Mouse (Mus musculus) hindbrain, postnatal 0 days (tissue): ENCODE results near the gene Mcrip1. TPM values are rescaled to one million over a fixed set of nuclear protein-coding genes. Genes with fewer than 3 reads are reported as not detected.

Source experiments
- ATAC-seq: fragments of 200-750 bp; cut with Nextera tagmentation; 2 replicates; pipeline ENCODE4 v1.8.0; 2017; ENCODE audit warnings: mild to moderate bottlenecking, moderate TSS enrichment, moderate library complexity
- DNase-seq: peaks from one replicate; pipeline ENCODE4 v3.0.0-alpha.2; 2015; ENCODE audit warnings: low spot score
- H3K27ac ChIP-seq: fragments of 300-500 bp; sonication (generic); 2 replicates; pipeline ENCODE4 v1.5.1; 2014; ENCODE audit warnings: mild to moderate bottlenecking
- H3K27me3 ChIP-seq: fragments of 300-500 bp; sonication (generic); 2 replicates; pipeline ENCODE4 v1.6.1; 2014; ENCODE audit warnings: low read length, mixed read lengths; ENCODE audit not compliant: insufficient read depth
- H3K36me3 ChIP-seq: fragments of 300-500 bp; sonication (generic); 2 replicates; pipeline ENCODE4 v1.6.1; 2014; ENCODE audit warnings: low read length, mixed read lengths; ENCODE audit not compliant: insufficient read depth
- H3K4me1 ChIP-seq: fragments of 300-500 bp; sonication (generic); 2 replicates; pipeline ENCODE4 v1.6.1; 2014; ENCODE audit warnings: antibody characterized with exemption, low read length, mixed read lengths; ENCODE audit not compliant: insufficient read depth
- H3K4me2 ChIP-seq: fragments of 300-500 bp; sonication (generic); 2 replicates; pipeline ENCODE4 v1.6.1; 2014; ENCODE audit warnings: low read depth, mild to moderate bottlenecking, low read length, moderate library complexity, mixed read lengths
- H3K4me3 ChIP-seq: fragments of 300-500 bp; sonication (generic); 2 replicates; pipeline ENCODE4 v1.5.1; 2014; ENCODE audit warnings: low read length
- H3K9ac ChIP-seq: fragments of 300-500 bp; sonication (generic); replicated peaks from 2 replicates; pipeline ENCODE4 v1.6.1; 2014; ENCODE audit warnings: mild to moderate bottlenecking, low read length, moderate library complexity, mixed read lengths
- H3K9me3 ChIP-seq: fragments of 300-500 bp; sonication (generic); 2 replicates; pipeline ENCODE4 v1.6.1; 2016; ENCODE audit warnings: low read length, mixed read lengths
- CTCF ChIP-seq: IDR thresholded peaks from 2 replicates; pipeline ENCODE4 v1.5.1; 2016; ENCODE audit warnings: antibody characterized with exemption, control low read depth, low read depth
- WGBS: fragments of 180-500 bp; shearing (Covaris S2); extraction: QIAGEN DNeasy Blood & Tissue Kit; methylation state at CpG from one replicate; pipeline ENCODE4 v1.1.7; 2014; 5-methylcytosine and 5-hydroxymethylcytosine counted together
- polyA plus RNA-seq: library from polyadenylated mRNA; unstranded; fragments of >200 nt; fragmentation: Nextera tagmentation; extraction: Ambion mirVana; gene quantifications from 2 replicates; pipeline ENCODE4 v1.2.1, GENCODE M21; 2015
- total RNA-seq: library from RNA; depleted of rRNA; stranded (reverse); fragments of >200 nt; gene quantifications from 2 replicates; pipeline ENCODE4 v1.2.3, GENCODE M21; 2014

Mcrip1 gene
- total and polyA plus RNA-seq, 2 experiments from 2014 or later = 144 to 257 TPM

DNA sequence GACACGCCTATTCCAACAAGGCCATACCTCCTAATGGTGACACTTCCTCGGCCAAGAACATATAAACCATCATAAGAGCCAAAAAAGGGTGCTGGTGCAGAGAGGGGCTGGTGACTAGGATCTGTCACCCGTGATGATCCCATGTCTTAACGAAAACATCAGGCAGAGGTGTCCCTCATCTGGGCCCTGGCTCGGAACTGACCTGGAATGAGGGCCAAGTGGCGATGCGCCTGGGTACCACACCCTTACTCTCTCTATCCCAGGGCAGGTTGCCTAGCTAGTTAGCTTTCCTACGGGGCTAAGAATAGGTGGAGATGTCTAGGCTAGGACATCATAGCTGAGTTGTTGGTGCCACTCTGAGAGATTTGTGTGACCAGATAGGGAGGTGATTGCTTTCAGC, 15.4 kb downstream of the Mcrip1 start:
- peaks cover 39% of the 10 kb centered on the region for H3K27me3 ChIP-seq
- H3K4me3 ChIP-seq = no peak overlapping the region
- H3K36me3 ChIP-seq = no peaks in the 10 kb centered on the region
- H3K4me1 ChIP-seq = peaks cover 22% of the 10 kb centered on the region
- no peak overlapping the region for H3K4me2 ChIP-seq
- no peaks in the 10 kb centered on the region for H3K9me3 ChIP-seq
- DNase-seq (no peak), ATAC-seq (no peak)
- H3K27ac ChIP-seq = no peak overlapping the region
- TF ChIP-seq CTCF = no peak
- 84% methylated on average over 8 of the region's 8 CpGs for WGBS
- H3K9ac ChIP-seq = no peak overlapping the region

DNA sequence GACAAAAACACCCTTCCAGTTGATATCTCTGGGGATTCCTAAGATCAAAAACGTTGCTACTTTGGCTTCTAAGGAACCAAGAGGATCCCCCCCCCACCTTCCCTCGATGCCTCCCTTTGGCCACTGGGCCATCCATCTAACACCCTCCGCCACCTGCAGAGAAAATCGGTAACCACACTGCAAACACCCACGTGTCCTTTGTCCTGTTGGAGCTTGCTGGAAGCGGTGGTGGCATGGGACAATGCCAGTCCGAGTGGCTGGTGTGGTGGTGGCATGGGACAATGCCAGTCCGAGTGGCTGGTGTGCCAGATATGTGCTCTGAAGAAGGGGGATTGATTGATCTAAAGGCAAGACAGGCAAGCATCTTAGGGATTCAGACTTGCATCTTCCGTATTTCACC, 17.9 kb downstream of the Mcrip1 start:
- 0 out of 2 replicates have a peak, but pooled peaks cover 10% of the 10 kb centered on the region for H3K4me1 ChIP-seq
- H3K27ac ChIP-seq = no peak overlapping the region
- DNase-seq = no peak
- no peak overlapping the region for H3K4me2 ChIP-seq
- 28% methylated on average over 9 of the region's 9 CpGs for WGBS
- 0 out of 2 replicates have a peak overlapping the region, but pooled peaks have one; percentile 34 for H3K4me3 ChIP-seq
- ATAC-seq = no peak
- H3K27me3 ChIP-seq = peaks cover 54% of the 10 kb centered on the region
- H3K9ac ChIP-seq = no peak overlapping the region
- no peaks in the 10 kb centered on the region for H3K9me3 ChIP-seq
- no peak for TF ChIP-seq CTCF
- H3K36me3 ChIP-seq = no peaks in the 10 kb centered on the region

DNA sequence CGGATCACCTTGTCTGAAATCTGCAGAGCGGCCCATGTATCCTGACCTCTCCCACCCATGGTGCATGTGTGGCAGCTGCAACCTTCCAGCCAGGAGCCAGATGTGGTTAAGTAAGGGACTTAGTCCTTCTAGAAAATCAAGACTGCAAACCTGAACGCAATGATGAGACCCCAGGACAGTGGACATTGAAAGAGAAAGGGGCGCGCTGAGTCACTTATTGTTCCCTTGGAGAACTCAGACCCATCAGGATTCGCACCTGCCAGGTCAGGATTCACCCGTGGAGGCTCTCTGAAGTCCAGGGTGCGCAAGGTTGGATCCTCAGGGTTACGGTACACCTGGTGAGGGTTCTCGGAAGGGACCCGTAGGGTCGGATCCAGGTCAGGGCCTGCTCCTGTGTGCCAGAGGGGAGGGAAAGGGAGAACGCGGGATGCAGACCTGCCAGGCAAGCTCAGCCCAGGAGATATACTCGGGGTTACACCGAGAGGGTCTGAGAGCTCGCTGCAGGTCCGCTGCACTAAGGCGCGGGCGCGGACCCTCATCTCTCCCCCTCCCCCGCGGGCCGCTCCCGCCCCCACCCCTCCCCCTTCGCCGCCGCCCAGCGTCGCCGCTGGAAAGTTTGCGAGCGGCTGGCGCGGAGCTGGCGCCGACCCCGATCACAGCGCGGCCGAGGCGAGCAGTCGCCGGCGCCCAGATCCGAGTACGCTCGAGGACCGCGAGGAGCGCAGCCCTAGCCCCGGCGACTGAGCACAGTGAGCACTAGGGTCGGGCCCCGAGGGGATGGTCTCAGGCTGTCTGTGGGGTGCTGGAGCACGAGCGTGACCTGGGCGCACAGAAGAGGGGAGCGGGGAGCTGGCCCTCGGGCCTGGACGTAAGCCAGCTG, 19.2 kb downstream of the Mcrip1 start, which contains the start of gene Gcgr:
Gene Gcgr (plus strand): TSS at position 615 of the 880 bp plus-strand sequence.
- no peak within 1 kb of the TSS for H3K27ac ChIP-seq
- H3K27me3 ChIP-seq = peaks cover 54% of the 10 kb centered on the region
- 0 out of 2 replicates have a peak, but pooled peaks have one; percentile 29 for ATAC-seq
- WGBS = 9% methylated on average over 50 of the region's 62 CpGs
- H3K36me3 ChIP-seq = no peaks in the 10 kb centered on the region
- DNase-seq = peak; percentile 16
- 0 out of 2 replicates have a peak, but pooled peaks cover 10% of the 10 kb centered on the region for H3K4me1 ChIP-seq
- peak within 1 kb of the TSS; percentile 60 for H3K4me2 ChIP-seq
- no peak for TF ChIP-seq CTCF
- peak within 1 kb of the TSS; percentile 35; the same call in 1 of the 2 replicates for H3K9ac ChIP-seq
- peak within 1 kb of the TSS; percentile 34 for H3K4me3 ChIP-seq
- no peaks in the 10 kb centered on the region for H3K9me3 ChIP-seq

DNA sequence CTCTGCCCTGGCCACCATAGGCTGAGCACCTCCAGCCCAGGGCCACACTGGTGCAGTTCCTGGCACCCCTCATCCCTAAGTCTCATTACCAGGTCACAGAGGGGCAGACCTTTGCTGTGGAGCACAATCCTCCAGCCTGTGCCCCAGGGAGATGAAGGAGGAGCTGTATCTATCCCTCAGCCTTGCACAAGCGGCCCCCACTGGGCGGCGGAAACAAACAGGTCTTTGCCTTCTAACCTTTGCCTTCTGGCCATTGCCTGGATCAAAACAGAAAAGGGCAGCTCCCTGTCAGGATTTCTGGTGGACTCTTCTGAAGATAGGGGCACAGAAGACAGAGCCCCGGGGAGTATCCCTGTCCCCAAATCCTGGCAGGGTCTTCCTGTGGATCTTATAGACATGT, 20.6 kb downstream of the Mcrip1 start:
- peaks cover 54% of the 10 kb centered on the region for H3K27me3 ChIP-seq
- H3K4me1 ChIP-seq = 0 out of 2 replicates have a peak, but pooled peaks cover 10% of the 10 kb centered on the region
- 64% methylated on average over 4 of the region's 4 CpGs for WGBS
- DNase-seq (no peak), ATAC-seq (no peak)
- H3K4me3 ChIP-seq = no peak overlapping the region
- no peak overlapping the region for H3K27ac ChIP-seq
- H3K36me3 ChIP-seq = no peaks in the 10 kb centered on the region
- H3K9me3 ChIP-seq = no peaks in the 10 kb centered on the region
- H3K4me2 ChIP-seq = no peak overlapping the region
- H3K9ac ChIP-seq = no peak overlapping the region
- TF ChIP-seq CTCF = no peak

DNA sequence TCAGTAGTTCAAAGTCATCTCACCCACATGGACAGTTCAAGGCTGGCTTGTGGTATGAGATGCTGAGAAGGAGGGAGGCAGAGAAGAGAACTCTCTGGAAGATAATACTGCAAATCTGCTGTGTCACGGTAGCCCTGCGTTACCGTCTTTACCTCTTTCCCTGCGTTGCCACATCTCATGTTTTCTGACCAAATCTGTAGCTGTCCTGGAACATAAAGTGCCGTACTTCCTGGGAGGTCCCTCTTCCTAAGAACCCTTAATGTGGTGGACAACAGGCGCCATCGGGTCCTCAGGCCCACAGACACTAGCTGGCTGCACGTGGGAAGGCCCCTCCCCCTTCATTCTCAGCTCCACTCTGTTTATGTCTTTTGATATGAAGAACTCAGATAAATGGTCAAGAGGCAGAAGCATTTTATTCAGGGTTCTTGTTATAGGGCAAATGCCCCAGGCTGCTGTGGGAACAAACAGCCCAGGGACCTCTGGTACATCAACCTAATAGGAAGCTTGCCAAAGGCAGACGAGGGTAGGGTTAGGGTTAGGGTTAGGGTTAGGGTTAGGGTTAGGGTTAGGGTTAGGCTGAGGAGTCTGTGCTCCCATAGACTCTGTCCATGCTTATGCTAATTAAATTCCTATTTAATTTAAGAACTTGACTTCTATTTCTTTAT, 21.7 kb downstream of the Mcrip1 start:
- H3K36me3 ChIP-seq = no peaks in the 10 kb centered on the region
- no peak overlapping the region for H3K4me2 ChIP-seq
- TF ChIP-seq CTCF = no peak
- no peak overlapping the region for H3K27ac ChIP-seq
- H3K4me3 ChIP-seq = no peak overlapping the region
- DNase-seq = no peak
- H3K27me3 ChIP-seq = peaks cover 48% of the 10 kb centered on the region
- WGBS = 79% methylated on average over 9 of the region's 9 CpGs
- H3K4me1 ChIP-seq = 0 out of 2 replicates have a peak, but pooled peaks cover 10% of the 10 kb centered on the region
- no peak for ATAC-seq
- H3K9me3 ChIP-seq = no peaks in the 10 kb centered on the region
- H3K9ac ChIP-seq = no peak overlapping the region

DNA sequence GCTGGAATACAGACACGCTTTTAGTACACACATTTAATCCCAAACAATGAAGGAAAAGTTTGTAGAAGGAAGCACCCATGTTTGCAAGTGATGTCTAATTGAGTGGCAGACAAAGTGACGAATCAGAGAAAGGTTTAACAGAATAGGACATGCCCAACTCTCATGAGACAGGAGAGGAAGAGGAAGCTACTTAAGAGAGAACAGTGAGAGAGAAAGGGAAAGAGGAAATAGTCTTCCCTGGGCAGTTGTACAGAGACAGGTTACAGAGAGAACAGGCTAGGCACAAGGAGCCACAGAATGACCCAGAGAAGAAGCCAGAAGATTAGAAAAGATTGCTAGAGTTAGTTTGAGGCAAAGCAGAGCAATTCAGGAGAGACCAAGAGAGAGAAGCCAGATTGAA, 23.6 kb downstream of the Mcrip1 start:
- no peak overlapping the region for H3K4me2 ChIP-seq
- ATAC-seq = no peak
- 0 out of 2 replicates have a peak, but pooled peaks cover 3% of the 10 kb centered on the region for H3K4me1 ChIP-seq
- DNase-seq = no peak
- H3K9me3 ChIP-seq = no peaks in the 10 kb centered on the region
- H3K4me3 ChIP-seq = no peak overlapping the region
- H3K9ac ChIP-seq = no peak overlapping the region
- no peak for TF ChIP-seq CTCF
- H3K36me3 ChIP-seq = no peaks in the 10 kb centered on the region
- peaks cover 32% of the 10 kb centered on the region for H3K27me3 ChIP-seq
- no peak overlapping the region for H3K27ac ChIP-seq
- WGBS = 82% methylated on average over 2 of the region's 2 CpGs
